Mouse (Mus musculus) frontal cortex, postnatal 25 days (tissue): ENCODE data around the gene Smurf2.

Experiments used
- DNase-seq, 2 experiments: peaks; one replicate each; pipeline ENCODE4 v3.0.0; 2022; ENCODE audit warnings: low spot score in 2 of 2

Smurf2 gene

DNA sequence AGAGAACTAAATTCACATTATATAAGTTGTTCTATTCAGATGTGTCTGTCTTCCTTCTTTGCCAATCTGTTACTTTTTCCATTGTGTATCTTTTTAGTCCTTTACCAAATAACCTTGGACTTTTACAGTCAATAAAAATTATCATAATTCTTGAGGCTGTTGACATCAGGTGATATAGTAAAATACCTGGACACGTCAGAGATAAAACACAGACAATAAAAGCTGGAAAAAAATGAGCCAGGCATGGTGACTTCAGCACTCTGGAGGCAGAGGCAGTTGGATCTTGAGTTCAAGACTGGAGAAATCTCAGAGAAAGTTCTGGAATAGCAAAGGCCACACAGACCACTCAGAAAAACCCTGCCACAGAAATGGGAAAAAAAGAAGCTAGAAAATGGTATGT lies 13.3 kb downstream of the Smurf2 start:
- no peak for DNase-seq

- DNase-seq: no peak
Observed at GRCm38 (mm10) chr11:106905707-106906106, 14.8 kb downstream of the Smurf2 start.

GRCm38 (mm10) chr11:106899804-106900203 lies 20.7 kb downstream of the Smurf2 start:
- no peak for DNase-seq

GRCm38 (mm10) chr11:106896561-106897168 lies 23.9 kb downstream of the Smurf2 start:
- no peak for DNase-seq

- DNase-seq: no peak
Observed at GRCm38 (mm10) chr11:106883656-106884055, 36.9 kb downstream of the Smurf2 start.

GRCm38 (mm10) chr11:106872650-106873049 lies 47.9 kb downstream of the Smurf2 start:
- no peak for DNase-seq

- DNase-seq: no peak
Observed at GRCm38 (mm10) chr11:106851438-106851837, 69.1 kb downstream of the Smurf2 start.

- DNase-seq: no peak
Observed at GRCm38 (mm10) chr11:106842002-106842401, 78.5 kb downstream of the Smurf2 start.

DNA sequence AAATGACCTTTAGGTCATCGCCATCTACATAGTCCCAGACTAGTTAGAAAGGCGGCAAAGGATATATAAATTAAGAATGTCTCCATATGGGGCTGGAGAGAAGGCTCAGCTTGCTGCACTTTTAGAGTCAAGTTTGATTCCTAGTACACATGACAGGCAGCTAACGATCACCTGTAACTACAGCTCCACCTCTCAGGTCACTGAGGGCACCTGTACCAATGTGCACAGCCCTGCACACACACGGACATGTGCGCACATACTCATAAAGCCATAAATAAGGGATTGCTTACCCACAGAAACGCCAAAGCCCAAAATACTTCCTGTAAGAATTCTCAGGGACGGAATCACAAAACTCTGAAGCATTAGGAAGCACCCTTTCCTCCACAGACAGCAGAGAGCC lies 92.4 kb downstream of the Smurf2 start:
- DNase-seq: no peak

GRCm38 (mm10) chr11:106824403-106824802 lies 96.1 kb downstream of the Smurf2 start:
- no peak for DNase-seq

GRCm38 (mm10) chr11:106823741-106824140 lies 96.8 kb downstream of the Smurf2 start:
- DNase-seq: no peak

DNA sequence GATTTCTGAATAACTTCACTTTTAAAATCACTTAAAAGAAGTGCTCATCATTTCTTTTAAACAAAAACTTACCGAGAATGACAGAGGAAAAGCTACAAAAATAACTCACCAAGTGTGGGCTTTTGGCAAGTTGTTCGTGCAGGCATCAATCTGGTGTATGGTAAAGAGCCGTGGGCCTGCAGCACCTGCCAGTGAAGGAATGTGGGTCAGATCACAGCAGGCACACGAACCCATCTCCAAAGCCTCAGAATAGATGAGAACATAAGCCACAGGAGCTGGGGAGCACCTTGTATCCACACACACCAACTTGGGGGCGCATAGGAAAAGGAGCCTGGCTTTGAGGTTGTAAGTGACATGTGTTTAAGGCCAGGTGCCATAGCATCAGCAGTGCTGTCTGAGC lies 97.6 kb downstream of the Smurf2 start:
- no peak for DNase-seq

- no peak for DNase-seq
Observed at GRCm38 (mm10) chr11:106822491-106822890, 98.0 kb downstream of the Smurf2 start.

GRCm38 (mm10) chr11:106821397-106821796 lies 99.1 kb downstream of the Smurf2 start:
- no peak for DNase-seq

GRCm38 (mm10) chr11:106820972-106821371 lies 99.5 kb downstream of the Smurf2 start:
- DNase-seq: no peak

GRCm38 (mm10) chr11:106820252-106820651 lies 100.3 kb downstream of the Smurf2 start:
- no peak for DNase-seq

DNA sequence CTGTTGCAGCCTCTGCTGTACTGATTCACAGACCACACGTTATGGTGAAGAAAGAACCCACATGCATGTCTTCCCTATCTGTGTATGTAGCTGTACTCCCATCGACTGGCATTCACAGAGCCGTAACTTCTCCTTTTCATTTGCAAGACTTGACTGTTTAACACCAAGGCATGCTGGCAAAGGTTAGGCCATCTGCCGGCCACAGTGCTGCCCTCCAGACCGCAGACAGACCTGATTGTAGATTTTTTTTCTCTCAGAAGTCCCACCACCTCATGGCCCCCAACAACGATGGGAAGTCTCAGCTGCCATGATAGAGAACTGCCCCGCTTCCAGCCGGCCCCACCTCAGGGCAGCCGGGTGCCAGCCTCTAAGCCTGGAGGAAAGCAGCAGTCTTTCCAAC lies 100.9 kb downstream of the Smurf2 start:
- DNase-seq: no peak

- DNase-seq: no peak
Observed at GRCm38 (mm10) chr11:106818341-106818740, 102.2 kb downstream of the Smurf2 start.

DNA sequence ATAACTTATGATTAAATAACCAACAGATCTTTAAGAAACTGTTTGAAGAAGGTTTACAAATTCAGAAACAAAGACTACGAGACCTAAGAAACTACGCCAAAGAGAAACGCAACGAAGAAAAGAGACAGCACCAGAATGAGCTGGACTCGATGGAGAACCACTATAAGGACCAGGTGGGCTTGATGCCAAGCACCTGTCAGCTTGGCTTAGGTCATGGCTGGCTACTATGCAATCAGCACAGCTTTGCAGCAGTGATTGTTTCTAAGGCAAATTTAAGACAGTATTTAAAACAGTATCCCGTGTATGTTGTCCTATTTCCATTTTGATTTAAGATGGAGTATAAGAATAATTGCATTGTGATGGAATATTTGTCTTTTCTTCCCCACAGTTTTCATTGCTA lies 102.7 kb downstream of the Smurf2 start:
- DNase-seq: no peak

- no peak for DNase-seq
Observed at GRCm38 (mm10) chr11:106817156-106817555, 103.4 kb downstream of the Smurf2 start.

GRCm38 (mm10) chr11:106816316-106816715 lies 104.2 kb downstream of the Smurf2 start:
- no peak for DNase-seq

DNA sequence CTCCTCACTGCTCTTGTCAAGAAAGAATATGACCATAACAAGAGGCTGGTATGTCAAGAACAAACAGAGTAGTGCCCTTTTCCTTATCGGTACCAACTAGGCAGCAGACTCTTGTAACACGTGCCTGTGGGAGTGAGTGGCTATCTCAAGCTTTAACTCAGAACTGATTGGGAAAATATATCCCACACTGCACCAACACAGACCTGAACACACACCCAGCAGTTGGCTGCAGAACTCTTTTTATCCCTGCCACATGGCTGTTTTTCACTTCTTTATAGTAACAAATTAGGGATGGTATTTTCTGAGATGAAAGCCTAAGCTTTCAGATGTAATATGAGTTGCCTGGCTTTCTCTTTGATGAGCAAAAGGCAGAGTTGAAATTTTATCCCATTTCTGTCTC lies 104.8 kb downstream of the Smurf2 start:
- no peak for DNase-seq

DNA sequence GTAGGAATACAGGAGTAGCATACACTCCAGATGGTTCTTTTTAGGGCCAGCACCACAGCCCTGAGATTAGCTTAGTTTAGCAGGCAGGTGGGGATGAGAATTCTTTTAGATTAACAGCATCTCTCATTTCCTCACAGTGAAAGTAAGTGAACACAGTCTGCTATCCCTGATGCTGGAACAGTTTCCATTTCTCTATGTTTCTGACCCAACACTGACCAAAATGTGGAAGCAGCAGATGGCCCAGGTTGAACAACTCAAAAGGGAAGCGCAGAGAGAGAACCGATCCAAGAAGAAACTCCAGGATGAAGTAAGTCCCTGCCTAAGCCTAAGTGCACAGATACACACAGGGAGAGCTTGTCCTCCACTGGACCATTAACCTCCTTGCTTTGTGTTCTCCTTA lies 105.2 kb downstream of the Smurf2 start:
- DNase-seq: no peak

DNA sequence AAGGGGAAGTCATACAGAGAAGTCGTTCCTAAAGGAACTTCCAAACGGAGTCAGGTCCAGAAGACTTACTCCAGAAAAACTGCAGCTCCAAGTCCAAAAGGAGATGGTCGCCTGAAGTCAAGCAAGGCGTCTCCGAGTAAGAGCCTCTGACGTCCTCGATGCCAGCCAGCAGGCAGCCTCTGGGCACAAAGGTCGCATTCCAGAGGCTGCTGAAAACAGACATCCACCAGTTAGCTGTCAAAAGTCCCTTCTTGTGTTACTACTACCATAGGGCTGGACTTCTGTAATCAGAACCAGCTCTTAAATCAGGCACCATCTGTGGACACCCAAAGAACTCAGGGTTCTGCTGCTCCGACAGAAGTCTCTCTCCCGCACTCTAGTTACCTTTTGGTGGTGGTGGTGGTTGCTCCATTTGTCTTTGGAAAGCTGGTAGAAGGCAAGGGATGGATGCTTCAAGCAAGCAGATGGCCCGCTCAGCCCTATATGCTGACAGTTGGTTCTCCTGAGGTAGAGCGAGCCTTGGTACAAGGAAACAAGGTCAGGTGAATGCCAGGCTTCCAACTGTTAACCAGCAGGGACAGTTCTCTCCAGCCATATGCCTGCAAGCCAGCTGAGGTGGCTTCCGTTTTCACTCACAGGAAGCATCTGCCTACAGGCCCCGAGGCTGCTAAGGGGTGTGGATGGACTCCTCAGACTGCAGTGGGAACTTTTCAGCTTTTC lies 105.8 kb downstream of the Smurf2 start:
- no peak for DNase-seq
